Mouse (Mus musculus) mature B cell (primary cell): ENCODE data around the gene Aqp12.

Experiments
- in situ Hi-C: fragments of 300-500 bp; cut with MboI; formaldehyde crosslinking; loops from 2 replicates; pipeline ENCODE4 v1.14.3; 2019

The Aqp12 gene

GRCm38 (mm10) chr1:93015136-93015535, 9.0 kb downstream of the Aqp12 start:
- in situ Hi-C loops, result no loop called here

GRCm38 (mm10) chr1:93018716-93019115, 12.6 kb downstream of the Aqp12 start:
- in situ Hi-C loops, result no loop called here

- in situ Hi-C loops, result no loop called here
These were observed 14.5 kb downstream of the Aqp12 start for GRCm38 (mm10) chr1:93020602-93021001.

GRCm38 (mm10) chr1:93026600-93026999, 20.5 kb downstream of the Aqp12 start:
- in situ Hi-C loops, result no loop called here

GRCm38 (mm10) chr1:93029387-93029786, 23.3 kb downstream of the Aqp12 start:
- in situ Hi-C loops, result no loop called here

- in situ Hi-C loops, result no loop called here
These were observed 23.9 kb downstream of the Aqp12 start for GRCm38 (mm10) chr1:93030060-93030459.

- in situ Hi-C loops, result no loop called here
These were observed 25.1 kb downstream of the Aqp12 start for GRCm38 (mm10) chr1:93031199-93031598.

GRCm38 (mm10) chr1:93033989-93034388, 27.9 kb downstream of the Aqp12 start:
- in situ Hi-C loops, result no loop called here

- in situ Hi-C loops, result no loop called here
These were observed 29.8 kb downstream of the Aqp12 start for GRCm38 (mm10) chr1:93035981-93036380.

- in situ Hi-C loops, result no loop called here
These were observed 40.1 kb downstream of the Aqp12 start for GRCm38 (mm10) chr1:93046153-93046789.

- in situ Hi-C loops, result no loop called here
These were observed 43.9 kb downstream of the Aqp12 start for GRCm38 (mm10) chr1:93050071-93050470.

GRCm38 (mm10) chr1:93051124-93051833, 45.1 kb downstream of the Aqp12 start:
- in situ Hi-C loops, result no loop called here
